24 mouse cellular contexts compared by ENCODE assay signal in genomic region chr16:75887203-75887602, GRCm38 (mm10).
DNase-seq lines count a peak whose midpoint lies in the region; ATAC-seq and TF ChIP-seq lines count a peak whose summit lies in the region.
"Had no signal": no experiment of that assay in that cellular context is flagged by ENCODE, and none has a peak within 500 bp of the region (broad histone marks: within the 10 kb centered on the region; RNA-seq: fewer than 3 reads in every experiment).

No protein-coding gene starts in this region.

- peak; percentile 88 for DNase-seq in MEL (ENCODE audit: low read depth, low spot score)
- no peak for DNase-seq in liver, embryonic 13.5 days
- no peak for DNase-seq in adrenal gland, adult (ENCODE audit: inconsistent age in 2 of 2, low spot score in 1 of 2)
- DNase-seq in left cerebral cortex, postnatal 14 days (ENCODE audit: low spot score in 2 of 2), result no peak
- DNase-seq: adrenal gland, postnatal 10 days; cerebellum, adult 18-20 months; cerebellum, postnatal 36 days; gastrocnemius, adult 2 months; heart, adult 11 months; heart, postnatal 14 days; kidney, adult 8-10 months; kidney, postnatal 25 days; thymus, postnatal 25 days had no signal

- H3K4me3 ChIP-seq in MEL (ENCODE audit: control insufficient read depth in 1 of 2, insufficient read depth in 1 of 2, low read depth in 2 of 2, low read length in 2 of 2), result no peak overlapping the region
- no peak overlapping the region for H3K4me3 ChIP-seq in liver, embryonic 13.5 days (replicated peaks)
- no peak overlapping the region for H3K4me3 ChIP-seq in kidney, embryonic 14.5 days (ENCODE audit: low read length)
- H3K4me3 ChIP-seq: forebrain, embryonic 12.5 days; gastrocnemius, adult 2 months; heart, embryonic 12.5 days; hindbrain, embryonic 13.5 days; limb, embryonic 12.5 days; lung, embryonic 15.5 days; megakaryocyte, embryonic 14.5 days had no signal

- intact Hi-C loops in left cerebral cortex, postnatal 14 days (cut with DNase I), result no loop called here

- no peak overlapping the region for H3K9ac ChIP-seq in MEL (ENCODE audit: control insufficient read depth, low read depth, low read length, poor library complexity, severe bottlenecking)
- no peak overlapping the region for H3K9ac ChIP-seq in liver, embryonic 13.5 days
- no peak overlapping the region for H3K9ac ChIP-seq in kidney, embryonic 14.5 days (ENCODE audit: low read depth, low read length)
- H3K9ac ChIP-seq: forebrain, embryonic 12.5 days; heart, embryonic 12.5 days; hindbrain, embryonic 13.5 days; limb, embryonic 12.5 days; lung, embryonic 15.5 days had no signal

- H3K27me3 ChIP-seq in MEL (ENCODE audit: control insufficient read depth in 1 of 2, insufficient read depth in 2 of 2, low read length in 2 of 2), result no peaks in the 10 kb centered on the region
- H3K27me3 ChIP-seq in liver, embryonic 13.5 days, result no peaks in the 10 kb centered on the region
- H3K27me3 ChIP-seq in kidney, embryonic 14.5 days (ENCODE audit: control insufficient read depth, insufficient read depth, low read length), result no peaks in the 10 kb centered on the region
- H3K27me3 ChIP-seq: forebrain, embryonic 12.5 days; heart, embryonic 12.5 days; hindbrain, embryonic 13.5 days; limb, embryonic 12.5 days; lung, embryonic 15.5 days; megakaryocyte, embryonic 14.5 days had no signal

- peaks cover 14 to 41% of the 10 kb centered on the region in 2 experiments; a peak in 3 of 4 replicates for H3K36me3 ChIP-seq in MEL (ENCODE audit: control insufficient read depth in 1 of 2, insufficient read depth in 2 of 2, low read length in 2 of 2)
- H3K36me3 ChIP-seq in liver, embryonic 13.5 days, result no peaks in the 10 kb centered on the region
- H3K36me3 ChIP-seq in kidney, embryonic 14.5 days (ENCODE audit: control insufficient read depth, insufficient read depth, low read length), result no peaks in the 10 kb centered on the region
- H3K36me3 ChIP-seq: forebrain, embryonic 12.5 days; heart, embryonic 12.5 days; hindbrain, embryonic 13.5 days; limb, embryonic 12.5 days; lung, embryonic 15.5 days had no signal

- peak; percentile 73 for ATAC-seq in erythroid progenitor cell, adult 5-6 weeks (replicated peaks; ENCODE audit: low FRiP score, poor library complexity, severe bottlenecking)
- ATAC-seq in liver, embryonic 13.5 days (ENCODE audit: low read depth), result peak; percentile 54; the same call in 1 of the 2 replicates
- peak; percentile 92 for ATAC-seq in monocyte, adult 5-6 weeks (replicated peaks; ENCODE audit: insufficient number of reproducible peaks, low FRiP score, low TSS enrichment, poor library complexity, severe bottlenecking)
- ATAC-seq in kidney, embryonic 14.5 days (ENCODE audit: low FRiP score, low TSS enrichment), result no peak
- ATAC-seq: inflammation-experienced regulatory T-cells, adult 6 months; Patski had no signal

- TF ChIP-seq EP300 in MEL (IDR thresholded peaks at IDR 0.05; ENCODE audit: low read depth in 1 of 2, low read length in 2 of 2), result peak; percentile 60 to 77

- no peak overlapping the region for H3K4me2 ChIP-seq in liver, embryonic 13.5 days
- no peak overlapping the region for H3K4me2 ChIP-seq in kidney, embryonic 14.5 days (replicated peaks; ENCODE audit: low read depth, low read length)
- H3K4me2 ChIP-seq: forebrain, embryonic 12.5 days; heart, embryonic 12.5 days; hindbrain, embryonic 13.5 days; limb, embryonic 12.5 days; lung, embryonic 15.5 days had no signal

- WGBS in liver, embryonic 13.5 days (ENCODE audit: insufficient replicate concordance), result 39% methylated on average over 6 of the region's 6 CpGs
- WGBS in kidney, embryonic 14.5 days, result 81% methylated on average over 6 of the region's 6 CpGs

- peaks cover 12 to 22% of the 10 kb centered on the region in 2 experiments for H3K4me1 ChIP-seq in MEL (ENCODE audit: control insufficient read depth in 1 of 2, insufficient read depth in 2 of 2, low read length in 2 of 2)
- peaks cover 8% of the 10 kb centered on the region for H3K4me1 ChIP-seq in liver, embryonic 13.5 days (replicated peaks)
- no peaks in the 10 kb centered on the region for H3K4me1 ChIP-seq in kidney, embryonic 14.5 days (ENCODE audit: control insufficient read depth, insufficient read depth, low read length)
- H3K4me1 ChIP-seq: forebrain, embryonic 12.5 days; heart, embryonic 12.5 days; hindbrain, embryonic 13.5 days; limb, embryonic 12.5 days; lung, embryonic 15.5 days had no signal

- H3K9me3 ChIP-seq in MEL (replicated peaks; ENCODE audit: insufficient read depth, low read length), result no peaks in the 10 kb centered on the region
- no peaks in the 10 kb centered on the region for H3K9me3 ChIP-seq in liver, embryonic 13.5 days (replicated peaks)
- no peaks in the 10 kb centered on the region for H3K9me3 ChIP-seq in kidney, embryonic 14.5 days (ENCODE audit: control insufficient read depth, low read length)
- H3K9me3 ChIP-seq: forebrain, embryonic 12.5 days; heart, embryonic 12.5 days; hindbrain, embryonic 13.5 days; limb, embryonic 12.5 days; lung, embryonic 15.5 days; megakaryocyte, embryonic 14.5 days had no signal

- TF ChIP-seq RAD21 in MEL (IDR thresholded peaks at IDR 0.05; ENCODE audit: low read depth, low read length), result no peak

- H3K27ac ChIP-seq in MEL (ENCODE audit: control insufficient read depth, low read depth, low read length), result no peak overlapping the region
- H3K27ac ChIP-seq in liver, embryonic 13.5 days, result no peak overlapping the region
- no peak overlapping the region for H3K27ac ChIP-seq in kidney, embryonic 14.5 days (ENCODE audit: low read depth, low read length)
- H3K27ac ChIP-seq: forebrain, embryonic 12.5 days; gastrocnemius, adult 2 months; hindbrain, embryonic 13.5 days; limb, embryonic 12.5 days; lung, embryonic 15.5 days had no signal

- no peak for TF ChIP-seq CTCF in MEL (IDR thresholded peaks at IDR 0.05 in 2 of 3, conservative IDR thresholded peaks at IDR 0.05 in 1 of 3; ENCODE audit: control insufficient read depth in 1 of 3, insufficient read depth in 1 of 3, low read depth in 2 of 3, low read length in 3 of 3, poor library complexity in 1 of 3, severe bottlenecking in 1 of 3)

- no peak for TF ChIP-seq POLR2A in MEL (IDR thresholded peaks at IDR 0.05; ENCODE audit: control insufficient read depth in 1 of 2, insufficient read depth in 1 of 2, low read depth in 1 of 2, low read length in 2 of 2, poor library complexity in 1 of 2)

- peaks cover 12% of the 10 kb centered on the region for H3K79me2 ChIP-seq in MEL (ENCODE audit: control insufficient read depth, insufficient read depth, low read length, poor library complexity)

TF ChIP-seq in MEL, 35 proteins besides CTCF, POLR2A, EP300 and RAD21:
- TF ChIP-seq MYC (IDR thresholded peaks at IDR 0.05; ENCODE audit: low read depth, low read length), result no peak
- no peak for TF ChIP-seq ZC3H11A (IDR thresholded peaks at IDR 0.05; ENCODE audit: low read depth, low read length)
- no peak for TF ChIP-seq POLR2AphosphoS2 (IDR thresholded peaks at IDR 0.05; ENCODE audit: low read length)
- no peak for TF ChIP-seq KAT2A (conservative IDR thresholded peaks at IDR 0.05; ENCODE audit: low read depth, low read length)
- TF ChIP-seq TAL1 (IDR thresholded peaks at IDR 0.05; ENCODE audit: low read length), result peak; percentile 77
- peak; percentile 62; the same call in 1 of the 2 replicates for TF ChIP-seq ETS1 (IDR thresholded peaks at IDR 0.05; ENCODE audit: low read depth, low read length)
- TF ChIP-seq TCF12 (IDR thresholded peaks at IDR 0.05; ENCODE audit: low read depth, low read length), result peak; percentile 18
- TF ChIP-seq GATA1 (IDR thresholded peaks at IDR 0.05; ENCODE audit: low read depth, low read length), result peak; percentile 67
- no peak for TF ChIP-seq USF2 (IDR thresholded peaks at IDR 0.05; ENCODE audit: borderline replicate concordance in 1 of 2, insufficient read depth in 1 of 2, low read depth in 1 of 2, low read length in 2 of 2)
- peak; percentile 20; the same call in 1 of the 2 replicates for TF ChIP-seq RCOR1 (IDR thresholded peaks at IDR 0.05; ENCODE audit: low read depth, low read length)
- no peak for TF ChIP-seq ZMIZ1 (IDR thresholded peaks at IDR 0.05; ENCODE audit: low read depth, low read length)
- no peak for TF ChIP-seq NELFE (IDR thresholded peaks at IDR 0.05; ENCODE audit: low read depth, low read length)
- no peak for TF ChIP-seq JUND (IDR thresholded peaks at IDR 0.05; ENCODE audit: low read depth, low read length)
- no peak for TF ChIP-seq POLR2AphosphoS5 (IDR thresholded peaks at IDR 0.05; ENCODE audit: borderline replicate concordance, low read depth, low read length)
- TF ChIP-seq BHLHE40 (IDR thresholded peaks at IDR 0.05; ENCODE audit: borderline replicate concordance, low read depth, low read length), result no peak
- TF ChIP-seq E2F4 (IDR thresholded peaks at IDR 0.05; ENCODE audit: borderline replicate concordance, low read depth, low read length), result no peak
- no peak for TF ChIP-seq MEF2A (IDR thresholded peaks at IDR 0.05; ENCODE audit: extremely low read depth, insufficient replicate concordance, low read depth, low read length, poor library complexity, severe bottlenecking)
- no peak for TF ChIP-seq SMC3 (IDR thresholded peaks at IDR 0.05; ENCODE audit: low read depth, low read length)
- no peak for TF ChIP-seq SIN3A (IDR thresholded peaks at IDR 0.05; ENCODE audit: low read length)
- TF ChIP-seq CHD2 (IDR thresholded peaks at IDR 0.05; ENCODE audit: low read length), result no peak
- TF ChIP-seq ZNF384 (IDR thresholded peaks at IDR 0.05; ENCODE audit: low read depth, low read length), result peak; percentile 99
- no peak for TF ChIP-seq MYB (IDR thresholded peaks at IDR 0.05; ENCODE audit: low read depth, low read length)
- TF ChIP-seq ZKSCAN1 (IDR thresholded peaks at IDR 0.05; ENCODE audit: low read depth, low read length), result no peak
- TF ChIP-seq MAX (IDR thresholded peaks at IDR 0.05; ENCODE audit: low read length), result no peak
- TF ChIP-seq MXI1 (IDR thresholded peaks at IDR 0.05; ENCODE audit: low read depth, low read length), result no peak; the same call in 1 of the 2 replicates
- TF ChIP-seq MAZ (IDR thresholded peaks at IDR 0.05; ENCODE audit: low read depth, low read length), result no peak
- no peak for TF ChIP-seq HCFC1 (IDR thresholded peaks at IDR 0.05; ENCODE audit: low read depth, low read length)
- no peak for TF ChIP-seq ELF1 (IDR thresholded peaks at IDR 0.05; ENCODE audit: low read depth, low read length)
- TF ChIP-seq TBP (IDR thresholded peaks at IDR 0.05; ENCODE audit: low read depth, low read length), result 0 out of 2 replicates have a peak, but pooled peaks have one; percentile 19
